Mouse (Mus musculus): ENCODE results near the gene Nudt8.

DNA sequence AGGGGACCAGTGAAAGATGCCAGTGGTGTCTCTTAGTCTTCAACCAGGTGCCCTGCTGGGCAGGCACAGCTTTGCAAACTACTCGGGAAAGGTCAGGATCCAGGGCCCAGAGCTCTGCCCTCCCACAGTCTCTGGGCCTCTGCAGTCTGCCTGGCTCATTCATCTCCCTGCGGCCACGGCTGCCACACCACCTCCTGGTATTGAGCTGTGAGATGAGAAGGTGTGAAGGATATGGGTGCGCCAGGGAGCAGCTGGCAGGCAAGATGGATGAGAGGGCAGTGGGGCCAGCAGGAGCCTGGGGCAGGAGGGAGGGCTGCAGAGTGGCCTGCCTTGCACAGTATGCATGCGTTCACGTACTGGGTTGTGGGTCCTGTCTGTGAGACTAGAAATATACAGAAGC, 9.6 kb upstream of the Nudt8 start:
- no peak for TF ChIP-seq POLR2A (IDR thresholded peaks at IDR 0.05; ENCODE audit: insufficient read length, low read depth)
- TF ChIP-seq TCF12 (IDR thresholded peaks at IDR 0.05; ENCODE audit: insufficient read depth, poor library complexity, severe bottlenecking), result no peak
- no peak for TF ChIP-seq USF1 (IDR thresholded peaks at IDR 0.05; ENCODE audit: low read depth)
